Mouse (Mus musculus) urinary bladder, postnatal 14 days (tissue): Measurements from ENCODE around the gene Ampd3.

Experiments used
- DNase-seq: peaks from one replicate; pipeline ENCODE4 v3.0.0; 2021; ENCODE audit warnings: low spot score

Gene Ampd3

DNA sequence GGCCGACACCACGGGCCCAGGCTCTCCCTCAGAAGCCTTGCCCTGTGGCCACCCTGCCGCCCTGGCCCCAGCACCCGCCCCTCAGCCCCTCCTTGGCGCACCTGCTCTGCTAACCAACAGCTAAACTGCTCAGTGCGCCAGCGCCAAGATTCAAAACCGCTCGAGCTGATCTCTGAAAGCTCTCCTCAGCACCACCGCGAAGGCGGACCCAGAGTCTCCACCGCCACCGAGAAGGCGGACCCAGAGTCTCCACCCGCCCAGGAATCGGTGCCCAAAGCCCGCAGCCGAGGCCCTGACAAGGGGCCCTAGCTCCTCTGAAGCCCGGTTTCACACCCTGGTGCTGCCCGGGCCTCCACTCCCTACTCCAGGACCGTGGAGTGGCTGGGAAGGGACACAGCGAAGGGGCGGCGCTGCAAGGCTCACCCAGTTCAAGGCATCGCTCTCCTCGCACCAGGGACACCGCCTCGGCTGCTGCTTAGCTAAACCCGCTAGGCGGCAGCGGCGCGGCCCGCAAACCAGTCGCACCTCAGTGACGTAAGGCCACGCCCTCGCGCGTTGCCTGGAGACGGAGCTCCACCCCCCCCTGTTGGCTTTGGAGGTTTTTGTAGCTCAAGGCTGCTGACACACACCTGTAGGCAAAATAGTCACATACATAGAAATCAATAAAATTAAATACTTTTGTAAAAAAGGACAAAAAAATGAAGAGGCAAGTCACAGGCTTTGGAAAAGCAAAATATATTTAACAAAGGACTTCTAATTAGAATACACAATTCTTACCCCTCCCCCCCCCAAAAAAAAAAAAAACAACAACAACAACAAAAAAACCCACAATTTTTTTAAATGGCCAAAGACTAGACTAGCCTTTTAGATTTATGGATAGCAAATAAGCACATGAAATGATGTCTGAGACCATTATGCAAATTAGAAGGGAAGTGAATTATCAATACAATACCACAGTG, 76.2 kb downstream of the Ampd3 start, which contains the start of gene Rnf141:
Gene Rnf141, minus strand, starts transcription at position 542 of the 959 bp plus-strand sequence.
- peak; percentile 93 for DNase-seq

DNA sequence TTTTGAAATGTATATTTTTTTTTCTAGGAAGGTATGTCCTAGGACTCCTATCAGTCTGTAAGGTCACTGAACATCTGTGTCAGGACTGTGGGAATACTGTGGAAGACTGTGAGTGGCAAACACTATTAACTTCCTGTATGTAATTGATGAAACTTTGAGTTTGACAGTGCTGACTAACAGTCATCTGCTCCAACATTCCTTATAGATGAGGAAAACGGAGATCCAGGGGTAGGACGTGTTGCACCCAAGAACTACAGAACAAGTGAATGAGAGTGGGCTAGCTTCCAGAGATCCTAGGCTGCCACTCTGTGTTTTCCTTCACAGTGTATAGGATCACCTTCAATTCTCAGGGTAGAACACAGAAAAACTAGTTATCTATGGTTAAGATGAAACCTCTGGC, 79.3 kb downstream of the Ampd3 start:
- DNase-seq, result no peak

DNA sequence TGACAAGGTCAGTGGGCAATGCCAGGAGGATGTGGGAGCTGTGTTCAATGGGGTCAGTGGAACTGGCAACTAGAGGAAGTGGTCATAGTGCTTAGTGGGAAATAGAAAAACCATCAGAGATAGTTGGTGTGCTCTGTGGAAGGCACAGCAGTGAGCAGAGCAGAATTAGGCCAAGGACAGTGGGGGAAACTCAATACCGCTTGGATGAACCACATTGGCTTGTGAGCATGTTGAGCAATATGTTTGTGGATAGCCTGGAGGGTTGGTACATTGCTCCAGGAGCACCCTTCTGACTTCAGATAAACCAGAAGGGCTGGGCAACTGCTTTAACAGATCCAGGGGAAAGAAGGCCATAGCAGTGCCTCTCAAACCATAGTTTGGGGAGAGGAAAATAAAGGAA, 80.4 kb downstream of the Ampd3 start:
- no peak for DNase-seq

DNA sequence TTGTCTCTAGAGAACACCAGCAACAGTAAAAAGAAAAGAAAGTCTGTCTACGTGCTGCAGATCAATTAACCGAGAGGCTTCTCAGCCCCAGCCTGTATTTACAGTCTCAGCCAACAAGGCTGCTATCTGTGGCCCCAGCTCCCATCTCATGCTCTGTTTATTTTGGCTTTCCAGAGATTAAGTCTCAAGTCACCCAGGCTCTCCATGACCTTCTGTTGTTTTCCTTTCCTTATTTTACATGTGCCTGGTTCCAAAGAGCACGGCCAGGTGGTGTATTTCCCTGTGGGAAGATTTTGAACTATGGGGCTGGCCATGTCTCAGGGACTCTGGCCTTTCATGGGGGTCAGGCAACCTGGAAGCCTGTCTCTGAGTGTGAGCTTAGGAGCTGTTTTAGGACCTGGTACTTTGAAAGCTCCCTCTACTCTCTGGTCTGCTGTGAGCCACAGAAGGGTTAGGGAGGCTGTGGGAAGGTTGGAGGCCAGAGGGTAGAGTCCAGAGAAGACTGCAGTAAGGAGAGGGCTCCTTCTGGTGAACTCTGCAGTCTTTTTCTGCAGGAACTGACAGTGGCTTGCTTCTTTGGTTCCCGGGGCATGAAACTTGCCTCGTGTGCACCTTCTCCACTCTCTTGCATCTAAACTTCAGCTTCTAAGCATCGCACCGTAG, 83.7 kb downstream of the Ampd3 start:
- no peak for DNase-seq

DNA sequence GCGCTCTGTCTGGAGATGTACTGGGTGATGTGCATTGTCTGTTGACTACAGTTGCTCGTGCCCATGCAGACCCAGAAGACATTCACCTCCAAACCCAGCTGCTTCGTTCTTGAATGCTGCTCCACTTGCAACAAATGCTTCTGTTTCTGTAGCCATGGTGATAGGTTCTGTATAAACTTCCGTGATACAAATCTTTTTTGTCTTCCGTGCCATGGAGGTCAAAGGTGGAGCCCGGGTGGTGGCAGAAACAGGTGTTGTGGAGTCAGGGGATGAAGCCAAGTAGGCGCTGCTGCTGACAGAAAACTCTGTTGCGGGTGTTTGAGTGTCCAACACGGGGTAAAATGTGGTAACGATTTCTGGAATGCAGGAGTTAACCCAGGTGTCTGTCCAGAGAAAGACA, 85.6 kb downstream of the Ampd3 start:
- DNase-seq, result no peak

DNA sequence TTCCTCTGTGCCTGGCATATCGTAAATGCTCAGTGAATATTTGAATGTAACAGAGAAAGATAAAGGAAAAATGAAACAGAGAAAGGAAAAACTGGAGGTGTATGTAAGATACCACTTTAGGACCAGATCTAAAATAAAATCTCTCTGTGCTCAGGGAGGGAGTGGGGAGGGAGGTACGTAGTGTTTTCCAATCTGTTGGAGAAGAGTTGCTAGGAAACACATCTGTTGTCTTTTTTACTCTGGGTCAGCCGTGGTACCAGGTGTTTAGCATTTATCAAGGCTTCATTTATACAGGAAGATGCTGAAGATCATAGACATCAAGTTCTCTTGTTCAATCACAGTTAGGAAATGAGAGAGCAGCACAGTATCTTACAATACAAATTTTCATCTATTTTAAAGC, 86.5 kb downstream of the Ampd3 start:
- no peak for DNase-seq

DNA sequence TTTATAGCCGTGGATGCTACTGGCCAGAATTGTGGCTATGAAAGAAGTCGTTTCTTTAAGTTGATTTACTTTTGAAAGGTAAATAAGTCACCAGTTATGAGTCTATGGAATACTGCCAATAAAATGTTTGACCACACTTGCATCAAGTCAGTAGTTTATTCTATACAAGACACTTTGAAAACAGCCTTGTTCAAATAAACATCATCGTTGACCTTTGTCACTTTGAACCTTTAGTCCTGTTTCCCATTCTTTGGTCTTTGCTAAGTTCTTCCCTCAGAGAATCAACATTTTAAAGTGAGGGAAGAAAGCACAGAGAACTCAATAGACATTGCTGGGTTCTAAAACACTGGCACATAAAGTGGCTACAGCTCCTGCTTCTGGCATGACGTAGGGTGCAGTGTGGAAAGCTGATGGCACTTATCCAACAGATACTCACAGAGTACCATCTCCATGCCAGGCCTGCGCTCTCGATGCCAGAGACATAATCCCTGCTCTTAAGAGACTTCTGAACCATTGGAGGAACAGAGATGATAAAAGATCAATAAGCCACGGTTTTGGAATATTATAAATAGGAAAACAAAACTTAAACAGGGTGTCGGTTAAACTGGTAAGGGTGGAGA, 87.0 kb downstream of the Ampd3 start:
- no peak for DNase-seq

DNA sequence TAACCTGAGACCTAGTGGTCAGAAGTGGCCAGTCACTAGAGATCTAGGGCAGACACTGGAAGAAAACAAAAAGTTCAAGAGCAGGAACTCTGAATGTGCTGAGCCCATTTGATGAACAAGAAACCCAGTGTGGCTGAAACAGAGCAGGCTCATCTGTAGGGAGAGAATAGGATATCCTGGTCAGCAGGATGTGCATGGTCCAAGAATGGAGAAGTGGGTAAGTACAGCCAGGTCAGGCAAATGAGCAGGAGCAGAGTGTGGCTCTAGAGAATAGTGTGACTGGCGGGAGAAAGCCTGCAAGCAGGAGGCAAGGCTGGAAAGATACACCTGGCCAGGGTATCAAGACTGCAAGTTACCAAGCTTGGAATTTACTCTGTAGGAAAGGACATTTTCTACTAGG, 87.6 kb downstream of the Ampd3 start:
- no peak for DNase-seq

DNA sequence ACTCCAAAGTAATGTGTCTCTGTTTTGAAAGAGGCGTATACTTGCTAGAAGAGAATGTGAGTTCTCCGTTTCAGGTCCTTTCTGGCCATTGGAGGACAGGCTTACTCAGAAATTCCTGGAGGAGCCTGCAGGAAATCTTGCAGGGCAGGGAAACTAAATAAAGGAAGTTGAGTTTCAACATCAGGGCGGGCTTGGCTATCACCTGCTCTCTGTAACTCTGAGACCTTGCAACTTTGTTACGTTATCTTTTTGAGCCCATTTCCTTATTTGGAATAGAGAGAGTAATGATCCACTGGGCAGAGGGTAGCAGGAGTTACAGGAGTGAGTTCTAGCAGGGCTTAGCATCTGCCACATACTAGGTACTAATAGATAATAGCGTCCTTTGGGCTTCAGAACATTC, 92.1 kb downstream of the Ampd3 start:
- DNase-seq, result no peak
